Mouse (Mus musculus) liver, embryonic 11.5 days (tissue): ENCODE data around the gene Rhot2. TPM values are rescaled to one million over a fixed set of nuclear protein-coding genes. Genes with fewer than 3 reads are reported as not detected.

Source experiments
- ATAC-seq: fragments of 200-750 bp; cut with Nextera tagmentation; replicated peaks from 2 replicates; pipeline ENCODE4 v1.8.0; 2017; ENCODE audit warnings: moderate number of reproducible peaks, mild to moderate bottlenecking, moderate TSS enrichment, moderate library complexity; ENCODE audit not compliant: low FRiP score
- DNase-seq: peaks from one replicate; pipeline ENCODE4 v3.0.0-alpha.2; 2017; ENCODE audit warnings: low spot score
- H3K27ac ChIP-seq: fragments of 300-500 bp; sonication (generic); 2 replicates; pipeline ENCODE4 v1.5.1; 2014; ENCODE audit warnings: mild to moderate bottlenecking, low read depth, low read length, control low read depth
- H3K27me3 ChIP-seq: fragments of 300-500 bp; sonication (generic); replicated peaks from 2 replicates; pipeline ENCODE4 v1.6.1; 2014; ENCODE audit warnings: low read length, mixed read lengths; ENCODE audit not compliant: control insufficient read depth, insufficient read depth
- H3K36me3 ChIP-seq: fragments of 300-500 bp; sonication (generic); 2 replicates; pipeline ENCODE4 v1.6.1; 2014; ENCODE audit warnings: mild to moderate bottlenecking, low read length, moderate library complexity, mixed read lengths; ENCODE audit not compliant: control insufficient read depth, insufficient read depth
- H3K4me1 ChIP-seq: fragments of 300-500 bp; sonication (generic); replicated peaks from 2 replicates; pipeline ENCODE4 v1.6.1; 2014; ENCODE audit warnings: low read length, mixed read lengths; ENCODE audit not compliant: control insufficient read depth, insufficient read depth
- H3K4me2 ChIP-seq: fragments of 300-500 bp; sonication (generic); 2 replicates; pipeline ENCODE4 v1.6.1; 2014; ENCODE audit warnings: mild to moderate bottlenecking, control low read depth, moderate library complexity
- H3K4me3 ChIP-seq: fragments of 300-500 bp; sonication (generic); 2 replicates; pipeline ENCODE4 v1.5.1; 2014; ENCODE audit warnings: low read depth, low read length, control low read depth
- H3K9ac ChIP-seq: fragments of 300-500 bp; sonication (generic); 2 replicates; pipeline ENCODE4 v1.6.1; 2014; ENCODE audit warnings: low read depth, low read length, control low read depth
- H3K9me3 ChIP-seq: fragments of 300-500 bp; sonication (generic); 2 replicates; pipeline ENCODE4 v1.6.1; 2016; ENCODE audit warnings: low read length, inconsistent platforms, mixed read lengths; ENCODE audit not compliant: control insufficient read depth
- WGBS: fragments of 180-500 bp; shearing (Covaris S2); extraction: QIAGEN DNeasy Blood & Tissue Kit; methylation state at CpG from one replicate; pipeline ENCODE4 v1.1.7; 2014; 5-methylcytosine and 5-hydroxymethylcytosine counted together
- polyA plus RNA-seq: library from polyadenylated mRNA; unstranded; fragments of >200 nt; fragmentation: Nextera tagmentation; extraction: Ambion mirVana; gene quantifications from 2 replicates; pipeline ENCODE4 v1.2.1, GENCODE M21; 2014

Rhot2 gene
- polyA plus RNA-seq, 1 experiment from 2014 or later = 12.8 TPM

- Histone ChIP-seq H3K9me3 (no peaks in the 10 kb centered on the region), H3K36me3 (peaks cover 17% of the 10 kb centered on the region), H3K27me3 (no peaks in the 10 kb centered on the region), H3K4me2 (no peak overlapping the region), H3K9ac (no peak overlapping the region), H3K27ac (peak overlapping the region; percentile 62), H3K4me1 (peaks cover 35% of the 10 kb centered on the region), H3K4me3 (no peak overlapping the region)
- DNase-seq = no peak
- 56% methylated on average over 4 of the region's 4 CpGs for WGBS
- no peak for ATAC-seq
Observed at GRCm38 (mm10) chr17:25881691-25882090, 37.0 kb upstream of the Rhot2 start.

GRCm38 (mm10) chr17:25880913-25881641 is 36.4 kb upstream of the Rhot2 start:
- peak overlapping the region; percentile 62 for H3K27ac ChIP-seq
- ATAC-seq (no peak), DNase-seq (no peak)
- peaks cover 41% of the 10 kb centered on the region for H3K4me1 ChIP-seq
- H3K4me2 ChIP-seq = no peak overlapping the region
- 27% methylated on average over 5 of the region's 5 CpGs for WGBS
- no peak overlapping the region for H3K9ac ChIP-seq
- H3K36me3 ChIP-seq = peaks cover 17% of the 10 kb centered on the region
- H3K9me3 ChIP-seq = no peaks in the 10 kb centered on the region
- no peaks in the 10 kb centered on the region for H3K27me3 ChIP-seq
- no peak overlapping the region for H3K4me3 ChIP-seq

- H3K4me1 ChIP-seq = peaks cover 44% of the 10 kb centered on the region
- no peak within 1 kb of the TSS for H3K4me3 ChIP-seq
- 63% methylated on average over 5 of the region's 5 CpGs for WGBS
- ATAC-seq (no peak; the same call in 1 of the 2 replicates), DNase-seq (no peak)
- no peaks in the 10 kb centered on the region for H3K27me3 ChIP-seq
- peaks cover 17% of the 10 kb centered on the region for H3K36me3 ChIP-seq
- H3K27ac ChIP-seq = peak within 1 kb of the TSS; percentile 62
- no peak within 1 kb of the TSS for H3K9ac ChIP-seq
- H3K4me2 ChIP-seq = peak within 1 kb of the TSS; percentile 19; the same call in 1 of the 2 replicates
- no peaks in the 10 kb centered on the region for H3K9me3 ChIP-seq
Observed at GRCm38 (mm10) chr17:25880196-25880910, 35.7 kb upstream of the Rhot2 start, which contains the start of gene Wfikkn1. Gene Wfikkn1 (minus strand): TSS chr17:25880858.

GRCm38 (mm10) chr17:25879750-25880149 is 35.1 kb upstream of the Rhot2 start:
- H3K36me3 ChIP-seq = peaks cover 17% of the 10 kb centered on the region
- no peak overlapping the region for H3K9ac ChIP-seq
- no peak for DNase-seq
- peak overlapping the region; percentile 19; the same call in 1 of the 2 replicates for H3K4me2 ChIP-seq
- H3K27ac ChIP-seq = peak overlapping the region; percentile 54; the same call in 1 of the 2 replicates
- peaks cover 44% of the 10 kb centered on the region for H3K4me1 ChIP-seq
- H3K4me3 ChIP-seq = no peak overlapping the region
- ATAC-seq = no peak
- H3K27me3 ChIP-seq = no peaks in the 10 kb centered on the region
- 83% methylated on average over 8 of the region's 8 CpGs for WGBS
- no peaks in the 10 kb centered on the region for H3K9me3 ChIP-seq

GRCm38 (mm10) chr17:25879261-25879660 is 34.6 kb upstream of the Rhot2 start:
- peak overlapping the region; percentile 54; the same call in 1 of the 2 replicates for H3K27ac ChIP-seq
- no peaks in the 10 kb centered on the region for H3K27me3 ChIP-seq
- no peak overlapping the region for H3K4me3 ChIP-seq
- H3K9ac ChIP-seq = no peak overlapping the region
- H3K36me3 ChIP-seq = peaks cover 13% of the 10 kb centered on the region
- no peaks in the 10 kb centered on the region for H3K9me3 ChIP-seq
- ATAC-seq (no peak), DNase-seq (no peak)
- H3K4me2 ChIP-seq = no peak overlapping the region
- 69% methylated on average over 4 of the region's 4 CpGs for WGBS
- peaks cover 45% of the 10 kb centered on the region for H3K4me1 ChIP-seq

GRCm38 (mm10) chr17:25878611-25879180 is 34.0 kb upstream of the Rhot2 start:
- H3K4me2 ChIP-seq = no peak overlapping the region
- no peak overlapping the region for H3K4me3 ChIP-seq
- no peak overlapping the region for H3K9ac ChIP-seq
- peaks cover 50% of the 10 kb centered on the region for H3K4me1 ChIP-seq
- no peaks in the 10 kb centered on the region for H3K9me3 ChIP-seq
- ATAC-seq = no peak
- WGBS = 90% methylated on average over 19 of the region's 19 CpGs
- H3K36me3 ChIP-seq = peaks cover 9% of the 10 kb centered on the region
- no peak for DNase-seq
- no peak overlapping the region for H3K27ac ChIP-seq
- no peaks in the 10 kb centered on the region for H3K27me3 ChIP-seq

- peaks cover 3% of the 10 kb centered on the region; the same call in 1 of the 2 replicates for H3K36me3 ChIP-seq
- H3K4me3 ChIP-seq = no peak overlapping the region
- H3K4me1 ChIP-seq = peaks cover 50% of the 10 kb centered on the region
- H3K27me3 ChIP-seq = no peaks in the 10 kb centered on the region
- no peak for ATAC-seq
- DNase-seq = no peak
- H3K9ac ChIP-seq = no peak overlapping the region
- H3K27ac ChIP-seq = no peak overlapping the region
- H3K9me3 ChIP-seq = no peaks in the 10 kb centered on the region
- 95% methylated on average over 32 of the region's 32 CpGs for WGBS
- no peak overlapping the region for H3K4me2 ChIP-seq
Observed at GRCm38 (mm10) chr17:25877741-25878610, 33.3 kb upstream of the Rhot2 start.

GRCm38 (mm10) chr17:25877025-25877424 is 32.4 kb upstream of the Rhot2 start:
- WGBS = 78% methylated on average over 3 of the region's 3 CpGs

More at GRCm38 (mm10) chr17:25877025-25877424, 32.4 kb upstream of the Rhot2 start:
- Histone ChIP-seq H3K27me3 (no peaks in the 10 kb centered on the region), H3K4me3 (no peak overlapping the region; the same call in 1 of the 2 replicates), H3K9me3 (no peaks in the 10 kb centered on the region), H3K4me2 (peak overlapping the region; percentile 88; the same call in 1 of the 2 replicates), H3K9ac (no peak overlapping the region), H3K4me1 (peaks cover 45% of the 10 kb centered on the region), H3K27ac (no peak overlapping the region), H3K36me3 (peaks cover 3% of the 10 kb centered on the region; the same call in 1 of the 2 replicates)
- ATAC-seq (no peak), DNase-seq (no peak)
